Mouse (Mus musculus) MEL (cell line): ENCODE data around the gene Agbl2. TPM values are rescaled to one million over a fixed set of nuclear protein-coding genes. Genes with fewer than 3 reads are reported as not detected.

ENCODE experiments used
- DNase-seq: peaks from one replicate; pipeline ENCODE4 v3.0.0; 2011; ENCODE audit warnings: low read depth, low spot score
- H3K27ac ChIP-seq: 2 replicates; pipeline ENCODE4 v1.5.1; 2012; ENCODE audit warnings: low read depth, mild to moderate bottlenecking, control low read depth, low read length, moderate library complexity; ENCODE audit not compliant: control insufficient read depth
- H3K27me3 ChIP-seq, 2 experiments: fragments of 150-350 bp in 1 of 2; sonication (generic) in 1 of 2; 2 replicates each; pipeline ENCODE4 v1.6.1; 2012; ENCODE audit warnings: low read length in 2 of 2, mild to moderate bottlenecking in 2 of 2, improper control_type of control experiment in 1 of 2, moderate library complexity in 1 of 2; ENCODE audit not compliant: insufficient read depth in 2 of 2, control insufficient read depth in 1 of 2
- H3K36me3 ChIP-seq, 2 experiments: 2 replicates each; pipeline ENCODE4 v1.6.1; 2012 to 2014; ENCODE audit warnings: low read length in 2 of 2, improper control_type of control experiment in 1 of 2, inconsistent platforms in 1 of 2, mild to moderate bottlenecking in 1 of 2; ENCODE audit not compliant: insufficient read depth in 2 of 2, control insufficient read depth in 1 of 2
- H3K4me1 ChIP-seq, 2 experiments: fragments of 150-350 bp in 1 of 2; sonication (generic) in 1 of 2; 2 replicates each; pipeline ENCODE4 v1.6.1; 2012; ENCODE audit warnings: low read length in 2 of 2, improper control_type of control experiment in 1 of 2, mild to moderate bottlenecking in 1 of 2; ENCODE audit not compliant: insufficient read depth in 2 of 2, control insufficient read depth in 1 of 2
- H3K4me3 ChIP-seq, 2 experiments: fragments of 150-350 bp in 1 of 2; sonication (generic) in 1 of 2; 2 replicates each; pipeline ENCODE4 v1.5.1; 2012; ENCODE audit warnings: low read depth in 2 of 2, low read length in 2 of 2, mild to moderate bottlenecking in 2 of 2, moderate library complexity in 2 of 2, control low read depth in 1 of 2, improper control_type of control experiment in 1 of 2; ENCODE audit not compliant: control insufficient read depth in 1 of 2, insufficient read depth in 1 of 2
- H3K79me2 ChIP-seq: 2 replicates; pipeline ENCODE4 v1.6.1; 2012; ENCODE audit warnings: mild to moderate bottlenecking, low read length, moderate library complexity; ENCODE audit not compliant: control insufficient read depth, poor library complexity, insufficient read depth
- H3K9ac ChIP-seq: 2 replicates; pipeline ENCODE4 v1.6.1; 2012; ENCODE audit warnings: low read depth, mild to moderate bottlenecking, control low read depth, low read length, moderate library complexity; ENCODE audit not compliant: control insufficient read depth, poor library complexity, severe bottlenecking
- H3K9me3 ChIP-seq: fragments of 150-350 bp; sonication (generic); replicated peaks from 2 replicates; pipeline ENCODE4 v1.6.1; 2012; ENCODE audit warnings: mild to moderate bottlenecking, low read length, improper control_type of control experiment, moderate library complexity; ENCODE audit not compliant: insufficient read depth
- CHD1 ChIP-seq: IDR thresholded peaks from 2 replicates; pipeline ENCODE4 v1.6.1; 2012; ENCODE audit warnings: low read depth, mild to moderate bottlenecking, inconsistent platforms, low read length, improper control_type of control experiment
- E2F4 ChIP-seq: IDR thresholded peaks from 2 replicates; pipeline ENCODE4 v1.6.1; 2011; ENCODE audit warnings: low read depth, low read length, improper control_type of control experiment, borderline replicate concordance
- ELF1 ChIP-seq: IDR thresholded peaks from 2 replicates; pipeline ENCODE4 v1.6.1; 2014; ENCODE audit warnings: low read depth, mild to moderate bottlenecking, inconsistent platforms, low read length, improper control_type of control experiment, moderate library complexity
- EP300 ChIP-seq, 2 experiments: IDR thresholded peaks; 2 replicates each; pipeline ENCODE4 v1.6.1; 2011; ENCODE audit warnings: improper control_type of control experiment in 2 of 2, low read length in 2 of 2, low read depth in 1 of 2, mild to moderate bottlenecking in 1 of 2
- GABPA ChIP-seq: IDR thresholded peaks from 2 replicates; pipeline ENCODE4 v1.6.1; 2012; ENCODE audit warnings: low read depth, mild to moderate bottlenecking, inconsistent platforms, low read length, improper control_type of control experiment, moderate library complexity
- HCFC1 ChIP-seq: IDR thresholded peaks from 2 replicates; pipeline ENCODE4 v1.6.1; 2012; ENCODE audit warnings: low read depth, mild to moderate bottlenecking, inconsistent platforms, low read length, improper control_type of control experiment, moderate library complexity
- MAX ChIP-seq: IDR thresholded peaks from 2 replicates; pipeline ENCODE4 v1.6.1; 2011; ENCODE audit warnings: low read length, improper control_type of control experiment
- MXI1 ChIP-seq: IDR thresholded peaks from 2 replicates; pipeline ENCODE4 v1.6.1; 2011; ENCODE audit warnings: mild to moderate bottlenecking, low read depth, low read length, improper control_type of control experiment
- POLR2AphosphoS5 ChIP-seq: IDR thresholded peaks from 2 replicates; pipeline ENCODE4 v1.6.1; 2012; ENCODE audit warnings: low read depth, borderline replicate concordance, mild to moderate bottlenecking, inconsistent platforms, low read length, moderate library complexity, mixed read lengths
- TCF12 ChIP-seq: IDR thresholded peaks from 2 replicates; pipeline ENCODE4 v1.6.1; 2014; ENCODE audit warnings: low read depth, mild to moderate bottlenecking, inconsistent platforms, low read length, improper control_type of control experiment, moderate library complexity
- ZKSCAN1 ChIP-seq: IDR thresholded peaks from 2 replicates; pipeline ENCODE4 v1.6.1; 2012; ENCODE audit warnings: low read depth, mild to moderate bottlenecking, inconsistent platforms, low read length, improper control_type of control experiment, moderate library complexity
- polyA plus RNA-seq, 2 experiments: library from polyadenylated mRNA; stranded (reverse) in 1 of 2; unstranded in 1 of 2; fragments of >175 nt in 1 of 2; fragments of >200 nt in 1 of 2; gene quantifications; 2 replicates each; pipeline versions ENCODE4 v1.2.1 to v1.2.4; 2012; ENCODE audit warnings: low replicate concordance in 2 of 2, low read depth in 1 of 2; ENCODE audit not compliant: insufficient read length in 2 of 2, insufficient read depth in 1 of 2, missing spikeins in 1 of 2
- total RNA-seq: library from RNA; depleted of rRNA; stranded (reverse); fragments of 300-350 nt; gene quantifications from 2 replicates; pipeline ENCODE4 v1.2.3, GENCODE M21; 2012

Gene Agbl2
- total and polyA plus RNA-seq, 3 experiments, result not detected

GRCm38 (mm10) chr2:90815266-90815665, 32.7 kb downstream of the Agbl2 start (continued):
- TF ChIP-seq TCF12 (no peak), ZKSCAN1 (no peak), CHD1 (no peak)

GRCm38 (mm10) chr2:90816144-90816543, 33.6 kb downstream of the Agbl2 start:
- Histone ChIP-seq H3K4me1 (no peaks in the 10 kb centered on the region), H3K27ac (no peak overlapping the region), H3K9ac (no peak overlapping the region), H3K36me3 (no peaks in the 10 kb centered on the region), H3K79me2 (no peaks in the 10 kb centered on the region), H3K27me3 (no peaks in the 10 kb centered on the region), H3K4me3 (no peak overlapping the region), H3K9me3 (no peaks in the 10 kb centered on the region)
- no peak for TF ChIP-seq MAX
- no peak for DNase-seq

- Histone ChIP-seq H3K4me1 (no peaks in the 10 kb centered on the region), H3K27me3 (no peaks in the 10 kb centered on the region), H3K9ac (no peak overlapping the region), H3K27ac (no peak overlapping the region), H3K9me3 (no peaks in the 10 kb centered on the region), H3K36me3 (no peaks in the 10 kb centered on the region), H3K79me2 (no peaks in the 10 kb centered on the region), H3K4me3 (no peak overlapping the region)
- TF ChIP-seq MXI1 (no peak), EP300 (IDR thresholded peaks at IDR 0.05; ENCODE audit: low read depth in 1 of 2, low read length in 2 of 2) (no peak)
- no peak for DNase-seq
These were observed 36.2 kb downstream of the Agbl2 start for GRCm38 (mm10) chr2:90818710-90819109.

GRCm38 (mm10) chr2:90820894-90821293, 38.4 kb downstream of the Agbl2 start:
- H3K79me2 ChIP-seq, result no peaks in the 10 kb centered on the region
- no peaks in the 10 kb centered on the region for H3K36me3 ChIP-seq
- no peaks in the 10 kb centered on the region for H3K4me1 ChIP-seq
- TF ChIP-seq MAX, result no peak
- no peak for TF ChIP-seq CHD1
- no peak for TF ChIP-seq ELF1
- no peak for TF ChIP-seq E2F4
- TF ChIP-seq TCF12, result no peak
- no peak for TF ChIP-seq GABPA
- no peak for TF ChIP-seq POLR2AphosphoS5
- TF ChIP-seq EP300 (IDR thresholded peaks at IDR 0.05; ENCODE audit: low read depth in 1 of 2, low read length in 2 of 2), result no peak
- no peak for TF ChIP-seq HCFC1
- no peak overlapping the region for H3K9ac ChIP-seq
- no peak overlapping the region for H3K4me3 ChIP-seq
- no peak for DNase-seq
- no peak overlapping the region for H3K27ac ChIP-seq
- H3K27me3 ChIP-seq, result no peaks in the 10 kb centered on the region
- H3K9me3 ChIP-seq, result no peaks in the 10 kb centered on the region
